Comparison of ENCODE assay signal across 19 mouse cellular contexts in genomic region chr4:81611191-81611590, GRCm38 (mm10).
DNase-seq lines count a peak whose midpoint lies in the region; TF ChIP-seq lines count a peak whose summit lies in the region.
"Had no signal": no experiment of that assay in that cellular context is flagged by ENCODE, and none has a peak within 500 bp of the region (broad histone marks: within the 10 kb centered on the region; RNA-seq: fewer than 3 reads in every experiment).

No protein-coding gene starts in this region.

- intact Hi-C loops in gastrocnemius, adult 2 months (cut with DNase I) = no loop called here
- intact Hi-C loops in gastrocnemius, postnatal 14 days (cut with DNase I; ENCODE audit: low total_unique reads) = no loop called here
- intact Hi-C loops in heart, postnatal 25 days (cut with DNase I) = no loop called here

- H3K27ac ChIP-seq in gastrocnemius, adult 2 months = peak overlapping the region; percentile 48; the same call in 1 of the 2 replicates
- H3K27ac ChIP-seq: embryonic facial prominence, embryonic 12.5 days; forebrain, embryonic 13.5 days; heart, adult 2 months; hindbrain, embryonic 13.5 days; hindbrain, postnatal 0 days had no signal

- DNase-seq in gastrocnemius, adult 2 months = no peak
- no peak for DNase-seq in gastrocnemius, postnatal 14 days
- peak; percentile 41 for DNase-seq in heart, adult 8-10 months (ENCODE audit: low spot score)
- no peak for DNase-seq in heart, postnatal 25 days (ENCODE audit: low spot score)
- DNase-seq in 3T3-L1 (ENCODE audit: low read depth, low spot score) = peak; percentile 42
- DNase-seq in skeletal muscle tissue, adult 2 months (ENCODE audit: low read depth, low spot score) = peak; percentile 62
- DNase-seq: adrenal gland, adult 8-10 months; adrenal gland, postnatal 36 days; cerebellum, adult 8-10 months; cerebellum, postnatal 14 days; embryo, embryonic 11 days; forebrain, postnatal 0 days; kidney, adult 11 months; kidney, adult 9 months had no signal

- TF ChIP-seq CTCF in gastrocnemius, adult 2 months (IDR thresholded peaks at IDR 0.05) = no peak

- no peak overlapping the region for H3K4me3 ChIP-seq in gastrocnemius, adult 2 months
- H3K4me3 ChIP-seq: embryonic facial prominence, embryonic 12.5 days; forebrain, embryonic 13.5 days; heart, adult 2 months; hindbrain, embryonic 13.5 days had no signal

Comparison
In these comparisons a context has a peak if more than half of its experiments do, and no peak if none do; other contexts are left out.
1. DNase-seq: peak in heart, adult 8-10 months (single experiment), 3T3-L1 (single experiment) and skeletal muscle tissue, adult 2 months (single experiment); none in gastrocnemius, adult 2 months (single experiment), gastrocnemius, postnatal 14 days (single experiment) and heart, postnatal 25 days (single experiment).